Mouse (Mus musculus): ENCODE measurements around the gene Kntc1.

The Kntc1 gene

DNA sequence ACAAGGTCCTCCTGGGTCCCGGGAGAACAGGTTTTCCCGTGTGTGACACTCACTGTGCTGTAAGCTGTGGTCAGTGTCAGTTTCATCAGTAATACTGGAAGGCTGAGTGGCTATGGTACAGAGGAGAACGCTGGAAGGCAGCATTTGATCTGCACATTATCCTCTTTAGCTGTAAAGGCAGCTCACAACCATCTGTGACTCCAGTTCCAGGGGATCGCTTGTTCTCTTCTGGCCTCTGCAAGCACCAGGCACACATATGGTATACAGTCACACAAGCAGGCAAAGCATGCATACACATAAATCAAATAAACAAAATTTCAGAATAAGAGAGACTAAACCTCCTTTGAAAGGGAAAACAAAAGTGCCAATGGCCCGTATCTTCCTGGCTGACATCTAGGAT, 59.0 kb downstream of the Kntc1 start:
- DNase-seq (ENCODE audit: low read depth): no peak

DNA sequence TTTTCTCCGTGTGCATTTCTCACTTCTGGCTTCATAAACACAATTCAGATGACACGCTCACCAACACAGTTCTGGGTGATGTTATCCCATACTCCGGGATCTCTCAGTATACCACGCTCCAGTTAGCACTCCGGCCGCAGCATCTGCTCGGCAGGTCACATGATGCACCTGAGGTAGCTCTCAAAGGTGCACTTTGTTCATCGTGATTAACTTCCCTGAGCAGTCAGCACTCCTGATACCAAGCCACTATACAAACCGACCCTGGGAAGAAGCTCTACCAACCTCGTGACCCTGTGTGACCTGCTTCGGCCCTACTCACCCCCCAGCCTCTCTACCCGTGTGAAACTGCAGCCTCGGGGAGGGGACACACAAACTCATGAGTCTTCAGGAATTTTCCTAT, 59.6 kb downstream of the Kntc1 start:
- DNase-seq (ENCODE audit: low read depth): no peak

DNA sequence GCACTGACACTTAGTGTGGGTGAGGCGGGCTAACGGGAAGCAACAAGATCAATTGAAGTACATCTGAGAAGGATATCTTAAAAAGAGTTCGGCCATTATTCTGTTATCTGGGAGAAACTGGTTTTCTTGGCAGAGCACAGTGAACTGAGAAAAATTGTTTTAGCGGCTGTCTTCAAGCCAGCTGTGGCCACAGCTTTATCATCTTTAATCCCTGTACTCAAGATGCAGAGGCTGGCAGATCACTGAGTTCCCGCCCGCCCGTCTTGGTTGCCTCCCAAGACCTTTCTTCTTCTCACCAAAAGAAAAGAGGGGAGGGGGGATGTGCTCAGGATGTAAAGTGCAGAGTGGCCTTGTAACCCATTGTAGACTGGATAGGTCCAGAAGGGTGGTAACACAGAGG, 67.4 kb downstream of the Kntc1 start:
- DNase-seq (ENCODE audit: low read depth): no peak

DNA sequence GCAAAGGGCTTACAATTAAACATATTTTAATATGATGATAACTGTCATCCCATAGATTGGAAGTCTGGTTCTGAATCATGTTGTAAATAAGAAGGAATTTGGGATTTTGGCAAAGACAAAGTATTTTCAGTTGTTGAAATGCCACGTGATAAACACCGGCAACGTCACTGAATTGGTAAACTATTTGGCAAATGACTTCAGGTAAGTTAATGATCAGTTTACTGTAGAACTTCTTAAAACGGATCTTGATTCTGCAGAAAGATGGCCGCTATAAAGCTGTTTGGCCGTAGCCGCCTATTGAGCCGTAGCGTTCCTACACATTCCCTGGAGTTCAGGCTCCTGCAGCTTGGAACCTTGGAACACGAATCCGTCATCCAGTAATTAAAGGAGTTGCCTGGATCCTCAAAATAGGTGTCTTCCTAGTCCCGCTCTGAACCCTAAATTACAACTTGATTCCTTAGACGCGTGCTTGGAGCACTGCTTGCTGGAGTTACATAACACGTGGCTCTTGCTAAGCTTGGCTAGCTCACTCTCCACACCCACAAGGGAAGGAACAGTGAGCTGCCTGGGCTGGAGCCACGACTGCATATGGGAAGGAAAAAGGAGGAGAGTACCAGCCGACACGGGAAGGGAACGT, 69.5 kb downstream of the Kntc1 start:
- DNase-seq (ENCODE audit: low read depth): no peak

GRCm38 (mm10) chr5:123820501-123821263, 71.2 kb downstream of the Kntc1 start:
- peak; percentile 30 for DNase-seq (ENCODE audit: low read depth)

DNA sequence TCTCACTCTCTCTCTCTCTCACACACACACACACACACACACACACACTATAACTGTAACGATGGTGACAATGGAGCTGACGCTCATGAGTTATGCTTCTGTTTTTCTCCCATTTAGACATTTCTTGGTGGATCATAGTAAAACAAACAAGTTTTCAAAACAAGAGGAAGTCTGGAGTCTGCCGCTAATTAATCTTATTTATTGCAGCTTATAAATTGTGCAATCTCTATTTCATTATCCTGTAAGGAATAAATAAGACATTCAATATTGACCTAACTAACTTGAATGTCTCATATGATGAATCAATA, 71.7 kb downstream of the Kntc1 start:
- no peak for DNase-seq (ENCODE audit: low read depth)

DNA sequence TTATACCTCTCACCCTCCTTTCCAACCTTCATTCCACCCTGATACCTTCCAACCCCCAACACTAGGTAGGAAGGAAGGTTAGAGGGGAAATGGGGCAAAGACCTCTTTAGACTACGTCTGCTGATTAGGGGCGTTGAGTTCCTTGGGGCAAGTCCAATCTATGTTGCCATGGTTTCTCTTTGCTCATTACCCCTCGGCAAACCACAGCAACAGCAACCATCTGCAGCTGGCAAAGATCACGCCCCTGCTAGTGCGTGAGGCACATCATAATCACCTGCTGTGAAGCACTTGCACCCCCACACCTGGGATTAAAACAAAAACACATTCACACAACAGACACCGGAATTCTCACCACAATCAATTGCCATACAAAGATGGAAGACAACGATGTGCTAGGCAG, 73.2 kb downstream of the Kntc1 start:
- DNase-seq (ENCODE audit: low read depth): no peak

DNA sequence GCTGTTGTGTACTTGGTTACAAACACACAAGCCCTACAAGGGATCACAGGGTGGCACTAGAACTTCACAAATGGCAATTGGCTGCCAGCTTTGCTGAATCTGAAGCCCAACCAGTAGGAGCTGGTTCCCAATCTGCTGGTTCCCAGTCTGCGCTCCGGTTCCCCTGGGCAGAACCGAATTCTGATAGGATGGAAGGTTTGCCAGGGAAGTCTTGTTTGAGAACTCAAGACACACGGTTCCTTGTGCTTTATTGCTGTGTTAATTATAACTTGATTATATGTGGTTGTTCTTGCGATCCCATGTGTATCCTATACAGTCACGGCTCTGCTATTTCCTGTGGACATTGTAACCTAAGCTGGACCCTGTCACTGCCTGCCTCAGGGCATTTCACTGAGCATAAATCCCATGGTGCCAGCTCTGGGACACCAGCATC, 78.2 kb downstream of the Kntc1 start:
- peak; percentile 78 for DNase-seq (ENCODE audit: low read depth)

DNA sequence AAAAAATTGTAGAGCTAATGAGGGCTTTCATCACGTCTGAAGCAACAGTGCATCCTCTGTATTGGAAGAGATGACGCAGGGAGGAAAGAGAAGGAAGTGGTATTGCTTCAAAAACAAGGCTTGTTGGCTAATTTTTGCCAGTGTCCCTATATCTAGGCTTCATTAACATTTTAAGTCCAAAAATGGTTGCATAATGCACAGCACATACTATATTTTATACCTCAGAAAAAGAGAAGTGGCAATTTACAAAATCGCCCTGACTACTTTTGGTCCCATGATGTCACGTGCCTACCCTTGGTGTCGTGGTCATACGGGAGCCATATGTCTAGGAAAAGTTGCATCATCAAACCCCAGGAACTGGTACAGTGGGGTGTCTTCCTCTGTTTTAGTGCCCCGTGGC, 82.8 kb downstream of the Kntc1 start:
- DNase-seq (ENCODE audit: low read depth): no peak

GRCm38 (mm10) chr5:123834836-123835235, 85.3 kb downstream of the Kntc1 start:
- DNase-seq (ENCODE audit: low read depth): no peak

- no peak for DNase-seq (ENCODE audit: low read depth)
These were observed 87.9 kb downstream of the Kntc1 start for GRCm38 (mm10) chr5:123837371-123837770.

- DNase-seq (ENCODE audit: low read depth): no peak
These were observed 92.9 kb downstream of the Kntc1 start for GRCm38 (mm10) chr5:123842221-123842934.

- DNase-seq (ENCODE audit: low read depth): no peak
These were observed 93.4 kb downstream of the Kntc1 start for GRCm38 (mm10) chr5:123842935-123843282.

GRCm38 (mm10) chr5:123843816-123844215, 94.3 kb downstream of the Kntc1 start:
- no peak for DNase-seq (ENCODE audit: low read depth)

DNA sequence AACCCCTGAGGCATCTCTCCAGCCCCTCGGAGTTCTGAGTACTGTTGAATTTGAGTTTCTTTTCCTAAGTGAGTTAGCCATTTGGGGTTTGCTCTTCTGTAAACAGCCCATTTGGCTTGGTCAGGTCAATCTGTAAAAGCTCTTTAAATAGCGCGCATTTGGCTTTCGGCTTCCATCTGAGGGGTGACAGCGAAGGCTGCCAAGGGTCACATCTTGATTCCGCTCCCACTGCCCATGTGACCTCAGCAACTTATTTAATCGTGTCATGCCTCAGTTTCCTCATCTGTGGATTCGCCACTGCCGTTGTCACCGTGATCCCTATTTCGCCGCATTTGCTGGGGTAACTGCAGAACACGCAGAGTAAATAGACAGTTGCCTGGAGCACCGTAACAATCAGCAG, 94.8 kb downstream of the Kntc1 start:
- DNase-seq (ENCODE audit: low read depth): no peak

GRCm38 (mm10) chr5:123851398-123851797, 101.9 kb downstream of the Kntc1 start:
- DNase-seq (ENCODE audit: low read depth): no peak

DNA sequence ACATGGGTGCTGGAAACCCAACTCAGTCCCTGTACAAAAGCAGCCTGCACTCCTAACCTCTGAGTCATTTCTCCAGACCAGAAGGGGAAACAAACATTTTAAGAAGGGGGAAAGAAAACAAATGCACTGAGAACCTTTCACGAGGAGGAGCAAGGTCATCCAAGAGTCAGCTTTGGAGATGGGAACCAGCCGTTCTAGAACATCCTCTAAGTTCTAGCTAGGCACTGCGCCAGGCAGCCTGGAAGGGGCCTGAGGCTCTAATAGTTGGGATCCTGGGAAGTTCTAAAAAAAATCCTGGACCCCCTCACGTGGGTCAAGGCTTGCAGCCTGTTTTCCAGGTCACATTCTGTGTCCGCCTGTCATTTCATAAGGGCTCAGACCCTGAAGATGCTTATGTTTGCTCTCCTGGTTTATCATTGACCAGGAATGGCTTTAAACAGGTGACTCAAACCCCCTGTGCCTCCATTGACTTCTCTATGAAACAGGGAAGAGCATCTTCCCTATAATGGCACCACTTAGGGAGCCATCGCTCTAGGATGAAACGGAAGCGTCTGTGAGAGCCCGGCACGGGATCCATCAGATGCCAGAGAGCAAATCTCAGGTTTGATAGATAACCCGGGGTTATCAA, 104.5 kb downstream of the Kntc1 start:
- DNase-seq (ENCODE audit: low read depth): no peak

DNA sequence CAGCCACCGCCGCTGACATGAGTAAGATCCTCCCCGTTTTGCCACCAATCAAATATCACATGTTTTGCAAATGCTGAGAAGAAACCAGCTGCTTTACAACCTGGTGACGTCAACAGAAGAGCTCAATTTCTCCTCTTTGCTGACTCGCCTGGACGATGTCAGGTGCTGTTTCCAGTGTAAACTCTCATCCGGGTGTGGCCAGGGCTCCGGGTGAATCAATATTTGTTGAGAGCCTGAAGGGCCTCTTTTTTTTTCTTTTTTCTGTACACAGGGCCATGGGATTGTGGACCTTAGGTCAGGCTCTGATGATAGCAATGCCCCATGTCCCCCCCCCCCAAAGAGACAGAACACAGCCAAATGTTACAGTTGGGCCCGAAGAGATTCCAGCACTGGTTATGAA, 105.0 kb downstream of the Kntc1 start:
- DNase-seq (ENCODE audit: low read depth): no peak

DNA sequence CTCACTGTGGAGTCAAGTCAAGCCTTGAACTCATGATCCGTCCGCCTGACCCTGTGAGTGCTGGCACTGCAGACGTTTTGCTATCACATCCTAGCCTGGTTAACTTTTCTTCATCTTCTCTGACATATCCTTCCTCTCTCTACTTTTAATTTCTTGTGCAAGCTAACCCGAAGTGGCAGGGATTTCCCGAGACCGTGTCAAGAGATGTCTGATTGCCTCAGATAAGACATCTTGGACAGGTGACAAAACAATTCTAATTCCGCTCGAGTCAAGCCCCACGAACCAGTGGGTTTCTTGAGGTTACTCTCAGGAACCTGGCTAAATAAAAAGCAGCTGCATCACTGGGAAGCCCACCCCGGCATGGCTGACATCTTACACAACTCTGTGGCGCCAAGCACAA, 109.3 kb downstream of the Kntc1 start:
- no peak for DNase-seq (ENCODE audit: low read depth)

GRCm38 (mm10) chr5:123862374-123863350, 113.1 kb downstream of the Kntc1 start:
- no peak for DNase-seq (ENCODE audit: low read depth)

- no peak for DNase-seq (ENCODE audit: low read depth)
These were observed 114.4 kb downstream of the Kntc1 start for GRCm38 (mm10) chr5:123863934-123864333.

GRCm38 (mm10) chr5:123865365-123865764, 115.8 kb downstream of the Kntc1 start, which contains the start of gene Hcar2:
Gene Hcar2 (minus strand): TSS chr5:123865499.
- DNase-seq (ENCODE audit: low read depth): peak; percentile 65

All from NIH3T3 (cell line).